Mouse (Mus musculus) lung, postnatal 36 days (tissue): ENCODE data around the gene Fggy.

Experiments used
- DNase-seq: peaks from one replicate; pipeline ENCODE4 v3.0.0; 2022; ENCODE audit warnings: mixed read lengths

The Fggy gene

DNA sequence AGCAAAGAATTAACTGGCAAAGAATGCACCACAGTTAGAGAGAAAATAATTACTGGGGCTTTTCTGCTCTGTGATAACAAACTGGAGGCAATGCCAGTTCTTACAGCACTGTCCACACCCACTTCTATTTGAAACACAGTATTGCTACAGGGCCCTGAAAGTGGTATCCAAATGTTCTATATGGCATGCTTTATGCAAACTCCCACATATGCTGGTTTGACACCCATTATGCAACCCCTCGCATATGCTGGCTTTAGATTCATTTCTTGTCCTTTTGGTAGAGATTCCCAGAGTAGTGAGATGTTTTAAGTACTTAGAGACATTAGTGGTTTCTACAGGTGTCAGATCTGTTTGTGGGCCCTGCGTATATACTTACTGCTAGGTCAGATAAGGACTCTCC, 109.6 kb downstream of the Fggy start:
- DNase-seq = no peak

DNA sequence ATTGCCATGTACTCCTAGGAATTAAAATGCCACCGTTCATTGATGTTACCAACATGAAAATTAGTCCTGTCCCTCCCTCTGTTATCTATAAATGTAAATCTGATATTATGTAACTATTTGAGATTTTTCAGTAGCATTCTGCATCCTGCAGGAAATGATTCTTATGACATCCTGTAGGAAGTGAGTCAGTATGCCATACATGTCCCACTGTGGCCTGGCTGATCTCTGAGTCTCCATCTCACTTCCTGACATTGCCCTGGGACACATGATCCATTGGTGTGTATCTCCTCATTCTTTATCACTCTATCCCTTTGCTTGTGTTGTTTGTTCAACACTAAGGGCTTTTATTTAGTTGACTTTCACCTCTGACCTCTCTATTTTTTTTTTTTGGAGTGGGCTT, 110.3 kb downstream of the Fggy start:
- DNase-seq = peak; percentile 8

DNA sequence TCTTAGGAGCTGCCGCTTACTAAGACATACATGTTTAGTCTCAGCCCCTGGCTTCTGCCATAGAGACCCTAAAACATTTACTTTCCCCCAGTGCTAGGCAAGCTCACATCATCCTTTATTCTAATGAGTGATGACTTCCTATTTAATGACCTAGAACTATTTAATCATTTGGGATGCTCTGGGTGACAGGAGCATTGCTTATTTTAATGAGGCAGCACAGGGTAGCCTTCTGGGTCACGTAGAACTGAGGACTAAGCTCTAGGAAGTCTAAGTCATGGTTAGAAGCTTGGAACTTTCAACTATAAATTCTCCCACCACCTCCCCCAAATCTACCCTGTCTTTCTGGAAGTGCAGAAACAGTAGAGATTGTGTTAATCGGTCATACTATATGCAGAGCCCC, 111.2 kb downstream of the Fggy start:
- DNase-seq = no peak

DNA sequence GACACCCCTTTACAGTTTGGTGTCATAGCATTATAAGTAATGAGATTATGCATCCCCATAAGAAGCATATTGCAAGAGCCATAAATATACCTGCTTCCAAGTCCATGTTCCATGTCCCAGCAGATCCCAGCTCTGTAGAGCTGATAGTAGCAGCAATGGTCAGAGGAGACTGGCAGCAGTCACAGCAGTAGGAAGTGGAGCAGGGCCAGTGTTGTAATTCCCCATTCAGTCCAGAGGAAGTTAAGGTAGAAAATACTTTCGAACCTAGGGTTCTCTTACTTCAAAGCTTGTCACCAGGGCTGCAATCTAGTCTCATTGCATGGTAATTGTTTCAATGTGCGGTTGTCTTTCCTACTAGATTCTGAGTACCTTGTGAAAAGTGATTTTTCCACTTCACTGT, 112.0 kb downstream of the Fggy start:
- DNase-seq = no peak

DNA sequence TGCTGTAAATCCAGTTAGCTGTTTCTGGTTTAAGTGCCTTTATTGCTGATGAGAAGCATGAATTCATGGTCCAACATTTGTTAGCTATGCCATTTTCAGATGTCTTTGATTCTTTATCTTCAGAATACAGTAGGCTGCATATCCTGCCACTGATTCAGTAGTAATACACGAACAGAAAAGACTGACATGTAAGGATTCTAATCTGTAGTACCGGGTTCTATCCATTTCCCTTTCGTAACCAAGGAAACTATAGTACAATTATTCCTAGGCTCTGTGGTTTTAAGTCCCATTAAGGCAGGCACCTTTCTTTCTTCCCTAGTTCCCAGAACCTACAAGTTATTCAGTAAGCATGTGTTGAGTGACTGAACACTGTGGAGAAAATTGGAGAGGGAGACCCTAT, 113.3 kb downstream of the Fggy start:
- no peak for DNase-seq

DNA sequence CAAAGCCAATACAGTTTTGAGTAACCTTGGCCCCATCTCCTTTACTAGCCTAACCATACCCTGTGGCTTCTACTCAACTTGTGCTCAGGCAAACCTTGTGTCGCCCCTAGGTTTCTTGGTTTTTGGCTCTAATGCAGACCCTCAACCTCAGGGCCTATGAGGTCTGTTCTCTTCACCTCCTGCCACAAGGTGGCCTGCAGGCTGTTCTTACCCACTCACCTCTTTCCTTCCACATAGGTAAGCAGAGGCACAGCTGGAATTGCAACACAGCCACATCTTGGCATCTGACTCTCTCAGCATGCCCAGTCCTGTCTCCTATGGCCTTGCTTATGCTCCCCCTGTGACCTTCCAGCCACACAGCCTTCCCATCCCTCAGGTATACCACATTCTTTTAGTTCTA, 114.7 kb downstream of the Fggy start:
- no peak for DNase-seq

DNA sequence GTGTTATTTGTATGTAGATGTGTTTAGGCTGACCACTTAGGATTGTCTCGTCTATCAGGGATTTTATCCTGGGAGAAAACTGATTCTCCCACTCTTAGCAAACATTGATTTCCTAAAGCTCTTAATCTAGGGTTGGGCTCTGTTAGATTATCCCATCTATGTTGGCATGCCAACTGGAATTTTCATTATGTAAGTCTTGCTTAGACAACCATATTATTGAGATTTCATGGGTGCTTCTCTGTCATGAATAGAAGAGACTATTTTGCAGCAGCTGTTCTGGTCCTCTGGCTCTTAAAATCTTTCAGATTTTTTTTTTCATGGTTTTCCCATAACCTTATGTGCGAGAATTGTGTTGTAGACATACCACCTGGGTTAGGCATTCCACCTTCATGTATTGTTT, 119.1 kb downstream of the Fggy start:
- no peak for DNase-seq

DNA sequence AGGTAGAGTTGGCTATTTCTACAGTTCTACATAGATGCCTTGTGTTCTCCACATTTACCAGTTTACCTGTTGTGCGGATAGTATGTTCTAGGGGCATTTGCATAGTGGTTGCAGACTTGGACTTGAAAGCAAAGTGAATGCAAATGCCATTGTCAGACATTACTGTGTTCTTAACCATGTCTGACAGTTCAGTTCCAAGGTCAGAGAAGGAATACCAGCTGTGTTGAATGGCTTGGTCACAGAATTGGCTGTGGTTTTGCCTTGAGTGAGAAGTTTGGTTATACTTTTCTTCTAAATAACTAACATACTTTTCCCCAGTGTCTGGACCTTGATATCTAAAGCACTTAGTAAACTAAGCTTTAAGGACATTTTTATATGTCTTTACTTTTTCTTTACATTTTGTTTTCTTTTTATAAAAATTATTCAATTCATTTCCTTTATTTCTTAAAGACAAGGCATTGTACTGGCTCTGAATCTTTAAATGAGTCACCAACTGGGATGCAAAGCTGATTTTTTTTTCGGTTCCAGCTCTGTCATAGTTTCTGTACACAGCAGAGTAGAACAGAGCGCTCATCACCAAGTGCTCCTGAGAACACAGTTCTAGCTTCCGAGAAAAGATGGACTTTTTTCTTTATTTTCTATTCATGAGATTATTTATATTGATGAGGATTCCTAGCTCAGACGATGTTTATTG, 123.6 kb downstream of the Fggy start:
- no peak for DNase-seq

DNA sequence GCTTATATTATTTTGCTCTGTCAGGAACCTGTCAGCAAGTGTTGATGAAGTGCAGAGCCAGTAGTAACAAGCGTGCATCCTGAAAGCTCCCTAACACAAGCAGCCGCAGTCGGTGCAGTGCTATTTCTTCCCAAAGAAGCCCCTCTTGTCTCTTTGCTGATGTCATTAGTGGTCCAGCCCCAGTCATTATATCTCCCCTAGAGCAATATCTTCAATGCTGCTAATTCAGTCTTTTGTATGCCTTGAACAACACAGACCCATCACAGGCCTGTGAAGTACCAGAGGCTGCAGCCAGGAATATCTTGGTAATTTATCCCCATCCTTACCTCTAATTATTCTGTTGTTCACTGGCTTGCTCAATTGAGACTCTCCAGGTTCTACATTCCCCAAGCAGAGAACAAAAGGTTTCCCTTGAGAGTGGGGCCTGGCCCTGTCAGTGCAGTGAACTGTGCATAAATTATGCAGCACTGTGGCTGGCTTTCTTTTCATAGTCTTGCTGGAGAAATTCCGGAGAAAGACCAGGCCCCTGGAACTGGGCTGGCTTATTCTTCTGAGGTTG, 127.3 kb downstream of the Fggy start:
- DNase-seq = no peak

DNA sequence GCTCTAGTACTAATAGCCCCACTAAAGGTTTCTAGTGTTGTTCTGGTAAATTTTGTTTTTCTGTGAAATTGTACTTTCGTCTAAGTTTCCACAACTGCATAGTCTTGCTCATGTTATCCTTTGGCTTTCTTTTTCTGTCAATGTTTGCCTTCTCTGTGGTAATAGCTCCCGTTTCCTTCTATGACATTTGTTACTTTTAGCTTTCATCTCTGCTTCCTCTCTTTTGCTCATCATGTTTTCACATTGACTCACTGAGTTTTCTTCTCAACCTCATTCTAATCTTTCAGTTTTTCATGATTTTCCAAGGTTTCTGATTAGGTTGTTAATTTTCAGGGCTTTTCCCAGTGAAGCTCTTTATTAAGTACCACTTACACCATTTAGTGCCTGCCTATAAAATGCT, 129.5 kb downstream of the Fggy start:
- DNase-seq = no peak

DNA sequence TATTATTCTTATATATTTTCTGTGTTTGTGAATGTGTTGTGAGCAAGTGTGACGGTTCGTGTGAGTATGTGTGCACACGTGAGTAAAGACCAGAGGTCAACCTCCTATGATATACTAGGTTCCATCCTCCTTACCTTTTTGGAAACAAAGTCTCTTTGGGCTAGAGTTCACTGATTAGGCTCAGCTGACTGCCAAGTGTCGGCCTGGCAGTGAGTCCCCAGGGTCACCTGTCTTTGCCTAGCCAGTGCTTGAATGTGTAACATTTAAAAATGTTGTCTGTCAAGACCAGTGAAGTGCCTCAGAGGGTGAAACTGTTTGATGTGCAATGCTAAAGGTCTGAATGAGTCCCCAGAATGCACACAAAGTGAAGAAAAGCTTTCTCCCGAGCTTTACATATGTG, 130.0 kb downstream of the Fggy start:
- DNase-seq = no peak

DNA sequence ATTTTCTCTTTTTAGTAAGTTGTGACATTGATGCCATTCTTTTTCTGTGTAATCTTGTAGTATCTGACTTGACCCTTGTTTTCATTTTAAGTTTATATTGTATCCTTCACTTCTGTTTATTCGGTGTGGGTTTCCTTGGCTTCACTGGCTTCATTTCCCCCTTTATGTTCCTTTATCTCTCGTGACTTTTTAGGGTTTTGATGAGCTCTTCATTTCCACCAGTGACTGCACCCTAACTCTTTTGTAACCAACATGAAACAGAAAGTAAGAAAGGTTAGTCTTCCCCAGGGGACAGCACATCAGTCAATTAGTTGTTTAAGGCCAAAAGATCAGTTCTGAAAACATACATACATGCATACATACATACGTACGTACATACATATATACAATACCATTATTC, 130.9 kb downstream of the Fggy start:
- DNase-seq = no peak

DNA sequence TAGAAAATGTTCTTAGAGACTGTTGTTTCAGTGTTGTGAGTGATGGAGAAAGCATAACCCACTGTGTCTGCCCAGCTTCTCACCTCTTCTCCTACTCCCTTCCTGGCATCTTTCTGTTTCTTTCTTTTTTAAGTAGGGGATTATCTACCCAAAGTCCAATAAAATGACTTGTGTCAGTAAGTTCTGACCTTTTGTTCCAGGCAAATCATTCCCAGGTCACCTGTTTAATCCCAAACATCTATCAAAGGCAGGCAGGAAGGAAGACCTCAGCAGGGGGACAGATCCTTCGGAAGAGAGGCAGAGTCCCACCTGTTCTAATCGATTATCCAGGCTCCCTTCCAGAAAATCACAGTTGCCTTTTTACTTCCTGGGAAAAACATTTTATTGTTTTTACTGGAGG, 143.1 kb downstream of the Fggy start:
- no peak for DNase-seq

DNA sequence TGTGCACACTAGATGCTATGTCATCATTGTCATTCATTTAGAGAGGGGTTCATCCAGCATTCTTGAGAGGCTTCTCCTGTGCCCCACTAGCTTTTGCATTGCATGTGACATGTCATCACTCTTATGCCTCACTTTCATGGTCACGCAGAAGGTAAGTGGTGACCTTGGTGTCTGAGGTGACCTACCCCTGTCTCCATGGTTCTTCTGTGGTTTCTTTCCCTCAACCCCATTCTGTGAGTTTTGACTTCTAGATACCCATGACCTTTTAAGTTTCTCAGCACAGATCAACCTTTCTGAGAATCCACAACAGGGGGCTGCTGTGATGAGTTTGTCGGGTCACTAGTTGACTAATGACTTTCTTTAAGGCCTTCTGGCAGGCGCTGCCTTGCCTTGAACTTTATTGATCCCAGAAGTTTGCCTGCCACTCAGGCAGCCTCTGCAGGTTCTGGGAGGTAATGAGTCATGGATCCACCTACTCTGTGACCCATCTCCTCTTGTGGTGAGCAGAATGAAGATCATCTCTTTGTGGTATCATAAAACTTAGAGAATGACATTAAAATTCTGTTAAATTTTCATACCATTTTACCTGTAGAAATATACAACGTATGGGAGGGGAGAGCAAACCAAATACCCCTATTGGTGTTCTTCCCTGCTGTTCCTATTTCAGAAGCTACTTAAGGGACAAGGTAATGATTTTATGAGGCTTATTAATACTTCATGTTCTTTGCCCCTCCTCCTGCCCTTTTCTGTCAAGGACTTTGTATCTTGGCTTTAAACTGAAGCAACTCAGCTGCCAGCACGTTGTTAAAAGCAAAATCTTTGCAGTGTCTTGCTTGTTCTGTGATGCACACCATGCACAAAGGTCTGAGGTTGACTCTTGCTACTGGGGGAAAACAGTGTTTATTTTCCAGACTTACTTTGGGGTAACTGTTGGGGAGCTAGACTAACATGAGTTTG, 150.9 kb downstream of the Fggy start:
- no peak for DNase-seq

DNA sequence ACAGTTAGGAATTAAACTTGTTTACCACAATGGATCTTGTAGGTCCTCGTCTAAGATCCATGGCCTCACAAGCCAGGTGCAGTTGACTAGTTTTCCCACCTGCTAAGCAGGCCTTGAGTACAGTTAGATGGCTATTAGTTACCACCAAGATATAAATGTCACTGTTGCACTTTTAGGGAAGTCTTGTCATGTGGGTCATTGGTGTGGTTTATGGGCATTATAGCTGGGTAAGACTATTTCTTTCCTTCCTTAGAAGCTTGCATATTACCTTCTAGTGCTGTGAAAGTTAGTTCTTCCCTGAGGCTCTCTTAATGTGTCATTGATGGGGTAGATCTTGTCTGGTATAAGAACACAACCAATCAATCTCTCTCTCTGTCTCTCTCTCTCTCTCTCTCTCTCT, 152.4 kb downstream of the Fggy start:
- no peak for DNase-seq

DNA sequence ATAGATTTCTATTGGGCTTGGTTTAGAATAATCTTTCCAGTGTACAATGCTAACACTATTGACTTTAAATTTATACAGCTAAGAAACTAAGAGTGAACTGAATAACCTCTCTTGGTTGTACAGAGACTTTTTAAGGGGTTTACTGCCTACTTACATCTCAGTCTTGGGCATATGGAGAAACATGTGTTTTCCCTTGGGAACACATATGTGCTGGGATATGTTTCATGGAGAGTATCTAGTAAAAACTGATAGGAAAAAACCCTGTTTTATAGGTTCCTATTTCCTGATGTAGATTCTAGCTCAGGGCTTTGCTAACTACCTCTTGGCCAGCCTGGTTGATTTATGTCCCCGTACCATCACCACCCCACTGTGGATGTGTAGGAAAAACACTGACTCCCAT, 155.5 kb downstream of the Fggy start:
- no peak for DNase-seq

DNA sequence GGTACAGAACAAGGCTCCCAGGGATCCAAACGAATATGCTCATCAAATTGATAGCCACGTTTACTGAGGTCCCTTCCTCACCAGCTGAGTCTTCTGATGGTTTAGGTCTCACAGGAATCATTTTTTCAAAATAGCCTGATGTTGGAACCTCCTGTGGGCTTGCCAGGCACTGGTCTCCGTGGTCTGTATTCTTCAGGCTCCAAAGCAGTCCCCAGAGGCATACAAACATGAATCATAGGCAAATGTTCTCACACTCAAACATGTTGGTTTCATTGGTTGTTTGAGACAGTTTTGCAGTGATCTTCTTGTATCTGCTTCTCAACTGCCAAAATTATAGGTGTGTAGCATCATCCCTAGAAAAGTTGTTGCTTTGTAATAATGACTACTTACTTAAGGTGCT, 156.0 kb downstream of the Fggy start:
- no peak for DNase-seq

DNA sequence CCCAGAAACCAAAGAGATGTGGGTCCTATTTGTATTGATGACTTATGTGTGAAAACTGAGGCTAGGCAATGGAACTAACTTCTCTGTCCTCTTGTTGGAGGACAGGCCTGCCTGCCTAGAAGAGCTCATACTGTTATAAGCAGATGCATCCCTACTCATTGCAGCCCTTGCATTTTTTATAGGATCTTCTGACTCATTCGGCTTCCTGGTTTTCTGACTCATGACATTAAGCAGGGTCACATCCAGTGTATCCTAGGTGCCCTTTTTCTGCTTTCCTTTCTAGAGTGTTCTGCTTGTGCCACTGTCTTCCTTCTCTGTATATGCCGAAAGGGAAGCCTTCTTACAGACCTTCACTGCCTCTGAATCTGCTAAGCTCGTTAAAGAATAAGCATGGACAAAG, 158.8 kb downstream of the Fggy start:
- DNase-seq = no peak

DNA sequence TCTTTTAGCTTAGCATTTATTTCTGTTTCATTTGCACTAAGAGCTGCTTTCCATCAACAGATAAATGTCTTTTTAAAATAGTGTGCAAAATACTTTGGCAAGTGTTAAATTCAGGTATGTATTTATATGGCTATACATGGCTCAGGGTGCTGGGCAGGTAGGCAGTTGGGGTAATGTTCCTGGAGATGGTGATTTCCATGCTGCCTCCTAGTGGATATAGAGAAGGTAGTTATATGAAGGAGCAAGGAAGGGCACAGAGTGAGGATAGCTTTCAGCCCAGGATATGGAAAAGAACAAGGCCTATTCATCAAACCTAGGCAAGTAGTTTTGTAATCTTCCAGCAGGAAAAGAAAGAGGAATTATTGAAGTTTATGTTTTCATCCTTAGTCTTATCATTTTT, 166.3 kb downstream of the Fggy start:
- DNase-seq = no peak

DNA sequence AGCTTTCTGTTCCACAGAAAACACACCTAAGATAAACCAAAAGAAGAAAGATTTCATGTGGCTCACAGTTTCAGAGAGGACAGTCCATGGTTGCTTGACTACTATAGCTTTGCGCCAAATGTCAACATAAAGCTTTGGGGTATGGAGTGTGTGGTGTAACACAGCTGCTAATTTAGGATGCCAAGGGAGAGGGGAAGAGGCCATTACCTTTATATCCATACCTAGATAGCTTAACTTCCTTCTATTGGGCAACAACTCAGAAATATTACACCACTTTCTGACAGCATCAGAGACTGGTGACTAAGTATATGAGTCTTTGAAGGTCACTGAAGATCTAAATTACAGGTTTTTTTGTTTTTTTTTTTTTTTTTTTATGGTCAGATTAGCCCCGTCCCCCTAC, 169.1 kb downstream of the Fggy start:
- DNase-seq = no peak

DNA sequence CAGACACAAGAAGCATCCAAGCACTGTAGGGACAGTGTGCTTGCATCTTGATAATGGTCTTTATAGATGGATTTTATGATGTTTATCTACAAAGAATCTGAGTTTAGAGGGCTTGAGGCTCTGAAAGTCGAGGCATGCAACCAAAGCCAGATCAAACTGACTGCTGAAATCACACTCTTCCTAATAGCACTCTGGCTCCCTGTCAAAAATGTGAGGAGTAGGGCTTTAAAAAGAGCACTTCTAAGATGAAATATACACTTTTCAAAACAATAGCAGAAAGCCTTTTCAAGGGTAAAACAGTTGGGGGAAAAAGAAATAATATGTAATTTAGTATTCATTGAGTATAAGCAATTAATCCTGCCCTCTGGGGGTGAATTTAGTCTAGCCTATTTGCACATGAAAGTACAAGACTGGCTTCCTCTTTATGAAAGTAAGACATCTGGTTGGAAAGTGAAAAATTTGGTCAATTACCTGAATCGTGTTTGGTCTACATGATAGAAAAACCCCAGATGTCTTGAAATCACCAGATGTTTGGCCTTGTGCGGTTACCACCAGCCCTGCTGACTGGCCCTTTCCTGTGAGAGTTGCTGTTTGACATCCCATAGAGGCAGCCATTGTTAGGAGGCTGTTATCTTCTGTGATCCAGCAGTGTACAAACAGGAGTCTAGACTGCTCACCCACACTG, 172.0 kb downstream of the Fggy start:
- DNase-seq = no peak

DNA sequence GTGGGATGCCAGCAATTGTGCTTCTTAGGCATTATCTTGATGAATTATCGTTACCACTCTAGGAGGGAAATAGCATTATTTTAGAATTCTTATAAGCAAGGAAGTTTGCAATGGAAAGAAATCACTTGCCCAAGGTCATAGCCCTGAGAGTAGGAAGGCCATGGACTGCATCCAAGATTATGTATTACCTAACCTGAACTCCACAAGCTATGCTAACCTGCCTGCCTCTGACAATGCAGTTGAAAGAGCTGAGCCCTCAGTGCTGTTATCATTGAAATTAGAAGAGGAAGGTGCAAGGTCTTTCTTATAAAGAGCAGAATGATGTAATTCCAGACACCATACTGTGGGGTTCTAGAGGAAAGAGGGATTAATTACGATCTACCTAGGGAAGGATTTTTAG, 173.8 kb downstream of the Fggy start:
- no peak for DNase-seq

DNA sequence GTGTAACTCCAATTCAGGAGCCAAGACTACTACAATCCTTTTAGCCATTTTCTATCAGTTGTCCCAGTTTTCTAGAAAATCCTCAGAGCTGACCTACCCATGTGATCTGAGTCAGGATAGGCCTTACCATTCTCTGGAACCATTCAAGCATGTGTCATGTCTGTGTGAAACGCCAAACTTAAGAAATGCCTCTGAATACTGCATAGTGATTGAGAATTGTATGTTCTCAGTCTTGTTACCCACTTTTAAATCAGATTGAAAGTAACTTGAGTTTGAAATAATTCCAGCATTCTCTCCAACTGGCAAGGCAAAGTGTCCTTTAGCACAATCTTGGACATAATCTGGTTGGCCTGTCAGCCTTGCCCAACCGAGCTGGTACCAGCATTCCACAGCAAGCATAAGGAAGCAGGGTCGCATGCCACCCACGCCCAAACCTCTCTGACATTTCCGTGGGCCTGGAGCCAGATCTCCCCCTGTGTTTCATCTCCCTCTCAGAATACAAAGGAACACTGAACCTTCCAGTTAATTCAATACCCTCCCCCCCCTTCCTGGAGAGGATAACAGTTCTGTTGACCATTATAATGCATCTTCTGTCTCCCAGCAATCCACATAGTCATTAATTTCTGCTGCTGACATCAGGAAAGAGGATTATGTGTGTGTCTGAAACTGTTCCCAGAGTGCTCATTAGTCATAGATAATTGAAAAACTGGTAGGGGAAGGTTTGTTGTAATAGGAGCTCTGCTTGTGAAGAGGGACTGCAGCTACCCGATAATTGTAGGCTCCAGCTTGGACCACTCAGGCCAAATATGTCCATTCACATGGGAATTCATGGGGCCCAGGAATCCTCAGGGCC, 176.3 kb downstream of the Fggy start:
- DNase-seq = peak; percentile 69
